Mouse (Mus musculus) testis, adult 2 months (tissue): ENCODE results near the gene Mrps10.
"Not testable (repeated sequence)": the region's sequence is repeated elsewhere in the genome, so short reads cannot be mapped to it uniquely, and the experiment has no call there.

Experiments used
- CTCF ChIP-seq: fragments of 200-500 bp; IDR thresholded peaks from 2 replicates; pipeline ENCODE4 v1.5.1; 2012; ENCODE audit warnings: low read depth, mild to moderate bottlenecking, inconsistent platforms, low read length, moderate library complexity; ENCODE audit not compliant: control insufficient read depth, insufficient read depth, insufficient replicate concordance
- POLR2A ChIP-seq: fragments of 200-500 bp; IDR thresholded peaks from 2 replicates; pipeline ENCODE4 v1.6.1; 2012; ENCODE audit warnings: low read depth, mild to moderate bottlenecking, inconsistent platforms, low read length, moderate library complexity; ENCODE audit not compliant: control insufficient read depth

GRCm38 (mm10) chr17:47409897-47410861 is 41.5 kb downstream of the Mrps10 start:
- peak; percentile 42; the same call in 1 of the 2 replicates for TF ChIP-seq POLR2A
- not testable (repeated sequence) for TF ChIP-seq CTCF
